Mouse (Mus musculus) liver, adult 2 months (tissue): Measurements from ENCODE around the gene Tas2r105.

Source experiments
- CTCF ChIP-seq: fragments of 200-500 bp; IDR thresholded peaks from 2 replicates; pipeline ENCODE4 v1.5.1; 2011; ENCODE audit warnings: low read depth, low read length, control low read depth
- POLR2A ChIP-seq: fragments of 200-500 bp; IDR thresholded peaks from 2 replicates; pipeline ENCODE4 v1.6.1; 2011; ENCODE audit warnings: low read length, control low read depth; ENCODE audit not compliant: insufficient read depth; ENCODE audit errors: extremely low read depth

DNA sequence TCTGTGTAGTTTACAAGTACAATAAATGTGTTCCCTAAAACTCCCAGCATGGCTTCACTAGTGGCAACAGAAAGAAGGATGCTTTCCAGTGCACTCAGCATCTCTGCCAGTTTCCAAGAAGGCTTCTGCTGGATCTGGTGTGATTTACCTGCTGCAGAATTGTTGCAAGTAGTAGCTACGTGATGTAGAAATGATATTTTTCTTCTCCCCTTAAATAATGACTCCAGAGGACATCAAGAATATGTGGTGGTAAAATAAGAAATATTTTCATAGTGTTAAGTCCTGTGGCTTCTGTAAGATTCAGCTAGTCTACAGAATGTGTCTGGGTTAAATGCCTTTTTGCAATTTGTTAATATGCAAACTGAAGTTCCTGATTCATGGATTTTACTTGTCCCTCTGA lies 1.7 kb downstream of the Tas2r105 start, which contains the start of gene Tas2r104:
- TF ChIP-seq CTCF (no peak), POLR2A (no peak)
